Mouse (Mus musculus): ENCODE data around the gene Olfr70. TPM values are rescaled to one million over a fixed set of nuclear protein-coding genes. Genes with fewer than 3 reads are reported as not detected.

Olfr70 gene
- polyA plus RNA-seq, 1 experiment from 2014 or later, result 0.08 TPM

GRCm38 (mm10) chr4:43709869-43710268, 9.3 kb upstream of the Olfr70 start, which contains the start of gene Olfr71:
Olfr71 (minus strand) TSS chr4:43710255.
- Histone ChIP-seq H3K4me3 (replicated peaks) (no peak within 1 kb of the TSS), H3K27ac (no peak within 1 kb of the TSS), H3K4me2 (no peak within 1 kb of the TSS), H3K36me3 (no peaks in the 10 kb centered on the region), H3K4me1 (replicated peaks) (no peaks in the 10 kb centered on the region), H3K9me3 (no peaks in the 10 kb centered on the region), H3K27me3 (0 out of 2 replicates have a peak, but pooled peaks cover 11% of the 10 kb centered on the region), H3K9ac (replicated peaks) (no peak within 1 kb of the TSS)
- no peak for ATAC-seq (ENCODE audit: insufficient number of reproducible peaks, insufficient read depth, low FRiP score, low TSS enrichment, low read depth)
- 74% methylated on average over 6 of the region's 6 CpGs for WGBS

- H3K9me3 ChIP-seq, result no peaks in the 10 kb centered on the region
- no peak overlapping the region for H3K4me3 ChIP-seq (replicated peaks)
- no peaks in the 10 kb centered on the region for H3K36me3 ChIP-seq
- 69% methylated on average over 13 of the region's 13 CpGs for WGBS
- H3K9ac ChIP-seq (replicated peaks), result no peak overlapping the region
- no peaks in the 10 kb centered on the region for H3K4me1 ChIP-seq (replicated peaks)
- no peak overlapping the region for H3K4me2 ChIP-seq
- ATAC-seq (ENCODE audit: insufficient number of reproducible peaks, insufficient read depth, low FRiP score, low TSS enrichment, low read depth), result no peak
- H3K27ac ChIP-seq, result no peak overlapping the region
- H3K27me3 ChIP-seq, result 0 out of 2 replicates have a peak, but pooled peaks cover 3% of the 10 kb centered on the region
Observed at GRCm38 (mm10) chr4:43705991-43706390, 5.4 kb upstream of the Olfr70 start.

GRCm38 (mm10) chr4:43703851-43704250, 3.2 kb upstream of the Olfr70 start:
- no peak for ATAC-seq (ENCODE audit: insufficient number of reproducible peaks, insufficient read depth, low FRiP score, low TSS enrichment, low read depth)
- no peaks in the 10 kb centered on the region for H3K9me3 ChIP-seq
- WGBS, result 87% methylated on average over 8 of the region's 8 CpGs
- H3K36me3 ChIP-seq, result no peaks in the 10 kb centered on the region
- H3K27me3 ChIP-seq, result 0 out of 2 replicates have a peak, but pooled peaks cover 3% of the 10 kb centered on the region
- H3K4me3 ChIP-seq (replicated peaks), result no peak overlapping the region
- H3K4me1 ChIP-seq (replicated peaks), result no peaks in the 10 kb centered on the region
- H3K27ac ChIP-seq, result no peak overlapping the region
- H3K4me2 ChIP-seq, result no peak overlapping the region
- no peak overlapping the region for H3K9ac ChIP-seq (replicated peaks)

GRCm38 (mm10) chr4:43703439-43703838, 2.8 kb upstream of the Olfr70 start:
- WGBS, result 72% methylated on average over 6 of the region's 6 CpGs
- ATAC-seq (ENCODE audit: insufficient number of reproducible peaks, insufficient read depth, low FRiP score, low TSS enrichment, low read depth), result no peak
- Histone ChIP-seq H3K36me3 (no peaks in the 10 kb centered on the region), H3K4me2 (no peak overlapping the region), H3K4me1 (replicated peaks) (no peaks in the 10 kb centered on the region), H3K27me3 (0 out of 2 replicates have a peak, but pooled peaks cover 3% of the 10 kb centered on the region), H3K9me3 (no peaks in the 10 kb centered on the region), H3K27ac (no peak overlapping the region), H3K4me3 (replicated peaks) (no peak overlapping the region), H3K9ac (replicated peaks) (no peak overlapping the region)

- no peaks in the 10 kb centered on the region for H3K36me3 ChIP-seq
- no peak overlapping the region for H3K4me2 ChIP-seq
- H3K4me1 ChIP-seq (replicated peaks), result peaks cover 5% of the 10 kb centered on the region; the same call in 1 of the 2 replicates
- ATAC-seq (ENCODE audit: insufficient number of reproducible peaks, insufficient read depth, low FRiP score, low TSS enrichment, low read depth), result no peak
- WGBS, result 89% methylated on average over 13 of the region's 13 CpGs
- H3K27ac ChIP-seq, result no peak overlapping the region
- no peak overlapping the region for H3K9ac ChIP-seq (replicated peaks)
- no peak overlapping the region for H3K4me3 ChIP-seq (replicated peaks)
- no peaks in the 10 kb centered on the region for H3K9me3 ChIP-seq
- H3K27me3 ChIP-seq, result no peaks in the 10 kb centered on the region
Observed at GRCm38 (mm10) chr4:43696561-43696960, 4.0 kb downstream of the Olfr70 start.

- H3K4me2 ChIP-seq, result no peak overlapping the region
- no peaks in the 10 kb centered on the region for H3K27me3 ChIP-seq
- no peaks in the 10 kb centered on the region for H3K9me3 ChIP-seq
- H3K27ac ChIP-seq, result no peak overlapping the region
- no peak overlapping the region for H3K4me3 ChIP-seq (replicated peaks)
- peaks cover 5% of the 10 kb centered on the region; the same call in 1 of the 2 replicates for H3K4me1 ChIP-seq (replicated peaks)
- H3K36me3 ChIP-seq, result peaks cover under 1% of the 10 kb centered on the region; the same call in 1 of the 2 replicates
- 32% methylated on average over 9 of the region's 9 CpGs for WGBS
- no peak for ATAC-seq (ENCODE audit: insufficient number of reproducible peaks, insufficient read depth, low FRiP score, low TSS enrichment, low read depth)
- no peak overlapping the region for H3K9ac ChIP-seq (replicated peaks)
Observed at GRCm38 (mm10) chr4:43695249-43695671, 5.3 kb downstream of the Olfr70 start.

- H3K36me3 ChIP-seq, result peaks cover 7% of the 10 kb centered on the region
- H3K27me3 ChIP-seq, result no peaks in the 10 kb centered on the region
- no peak overlapping the region for H3K4me2 ChIP-seq
- no peak overlapping the region for H3K4me3 ChIP-seq (replicated peaks)
- H3K9ac ChIP-seq (replicated peaks), result no peak overlapping the region
- 88% methylated on average over 1 of the region's 1 CpGs for WGBS
- peaks cover 5% of the 10 kb centered on the region; the same call in 1 of the 2 replicates for H3K4me1 ChIP-seq (replicated peaks)
- no peak for ATAC-seq (ENCODE audit: insufficient number of reproducible peaks, insufficient read depth, low FRiP score, low TSS enrichment, low read depth)
- H3K9me3 ChIP-seq, result no peaks in the 10 kb centered on the region
- H3K27ac ChIP-seq, result no peak overlapping the region
Observed at GRCm38 (mm10) chr4:43694439-43695248, 6.0 kb downstream of the Olfr70 start.

- Histone ChIP-seq H3K4me1 (replicated peaks) (peaks cover 5% of the 10 kb centered on the region; the same call in 1 of the 2 replicates), H3K27ac (no peak overlapping the region), H3K9ac (replicated peaks) (no peak overlapping the region), H3K4me2 (no peak overlapping the region), H3K9me3 (no peaks in the 10 kb centered on the region), H3K36me3 (peaks cover 15% of the 10 kb centered on the region), H3K27me3 (no peaks in the 10 kb centered on the region), H3K4me3 (replicated peaks) (no peak overlapping the region)
- ATAC-seq (ENCODE audit: insufficient number of reproducible peaks, insufficient read depth, low FRiP score, low TSS enrichment, low read depth), result no peak
- 79% methylated on average over 5 of the region's 5 CpGs for WGBS
Observed at GRCm38 (mm10) chr4:43693806-43694241, 6.8 kb downstream of the Olfr70 start.

- H3K36me3 ChIP-seq, result peaks cover 34% of the 10 kb centered on the region
- no peak overlapping the region for H3K4me3 ChIP-seq (replicated peaks)
- H3K4me2 ChIP-seq, result no peak overlapping the region
- no peaks in the 10 kb centered on the region for H3K27me3 ChIP-seq
- no peak for ATAC-seq (ENCODE audit: insufficient number of reproducible peaks, insufficient read depth, low FRiP score, low TSS enrichment, low read depth)
- no peak overlapping the region for H3K9ac ChIP-seq (replicated peaks)
- WGBS, result 84% methylated on average over 5 of the region's 5 CpGs
- no peak overlapping the region for H3K27ac ChIP-seq
- H3K4me1 ChIP-seq (replicated peaks), result peaks cover 5% of the 10 kb centered on the region; the same call in 1 of the 2 replicates
- H3K9me3 ChIP-seq, result no peaks in the 10 kb centered on the region
Observed at GRCm38 (mm10) chr4:43691026-43691425, 9.6 kb downstream of the Olfr70 start.

- no peak for ATAC-seq (ENCODE audit: insufficient number of reproducible peaks, insufficient read depth, low FRiP score, low TSS enrichment, low read depth)
- H3K9me3 ChIP-seq, result no peaks in the 10 kb centered on the region
- H3K27ac ChIP-seq, result no peak overlapping the region
- H3K27me3 ChIP-seq, result no peaks in the 10 kb centered on the region
- peaks cover 44% of the 10 kb centered on the region for H3K36me3 ChIP-seq
- 94% methylated on average over 17 of the region's 17 CpGs for WGBS
- H3K4me1 ChIP-seq (replicated peaks), result no peaks in the 10 kb centered on the region
- no peak overlapping the region for H3K4me3 ChIP-seq (replicated peaks)
- no peak overlapping the region for H3K4me2 ChIP-seq
- H3K9ac ChIP-seq (replicated peaks), result no peak overlapping the region
Observed at GRCm38 (mm10) chr4:43690021-43690420, 10.6 kb downstream of the Olfr70 start.

- H3K9me3 ChIP-seq, result no peaks in the 10 kb centered on the region
- H3K4me2 ChIP-seq, result no peak overlapping the region
- no peak overlapping the region for H3K9ac ChIP-seq (replicated peaks)
- H3K4me3 ChIP-seq (replicated peaks), result no peak overlapping the region
- no peak overlapping the region for H3K27ac ChIP-seq
- no peaks in the 10 kb centered on the region for H3K27me3 ChIP-seq
- ATAC-seq (ENCODE audit: insufficient number of reproducible peaks, insufficient read depth, low FRiP score, low TSS enrichment, low read depth), result no peak
- WGBS, result 83% methylated on average over 7 of the region's 7 CpGs
- peaks cover 70% of the 10 kb centered on the region for H3K36me3 ChIP-seq
- H3K4me1 ChIP-seq (replicated peaks), result no peaks in the 10 kb centered on the region
Observed at GRCm38 (mm10) chr4:43679416-43680043, 21.1 kb downstream of the Olfr70 start.
